Comparison of ENCODE assay signal across 8 mouse cellular contexts in the genomic region with DNA sequence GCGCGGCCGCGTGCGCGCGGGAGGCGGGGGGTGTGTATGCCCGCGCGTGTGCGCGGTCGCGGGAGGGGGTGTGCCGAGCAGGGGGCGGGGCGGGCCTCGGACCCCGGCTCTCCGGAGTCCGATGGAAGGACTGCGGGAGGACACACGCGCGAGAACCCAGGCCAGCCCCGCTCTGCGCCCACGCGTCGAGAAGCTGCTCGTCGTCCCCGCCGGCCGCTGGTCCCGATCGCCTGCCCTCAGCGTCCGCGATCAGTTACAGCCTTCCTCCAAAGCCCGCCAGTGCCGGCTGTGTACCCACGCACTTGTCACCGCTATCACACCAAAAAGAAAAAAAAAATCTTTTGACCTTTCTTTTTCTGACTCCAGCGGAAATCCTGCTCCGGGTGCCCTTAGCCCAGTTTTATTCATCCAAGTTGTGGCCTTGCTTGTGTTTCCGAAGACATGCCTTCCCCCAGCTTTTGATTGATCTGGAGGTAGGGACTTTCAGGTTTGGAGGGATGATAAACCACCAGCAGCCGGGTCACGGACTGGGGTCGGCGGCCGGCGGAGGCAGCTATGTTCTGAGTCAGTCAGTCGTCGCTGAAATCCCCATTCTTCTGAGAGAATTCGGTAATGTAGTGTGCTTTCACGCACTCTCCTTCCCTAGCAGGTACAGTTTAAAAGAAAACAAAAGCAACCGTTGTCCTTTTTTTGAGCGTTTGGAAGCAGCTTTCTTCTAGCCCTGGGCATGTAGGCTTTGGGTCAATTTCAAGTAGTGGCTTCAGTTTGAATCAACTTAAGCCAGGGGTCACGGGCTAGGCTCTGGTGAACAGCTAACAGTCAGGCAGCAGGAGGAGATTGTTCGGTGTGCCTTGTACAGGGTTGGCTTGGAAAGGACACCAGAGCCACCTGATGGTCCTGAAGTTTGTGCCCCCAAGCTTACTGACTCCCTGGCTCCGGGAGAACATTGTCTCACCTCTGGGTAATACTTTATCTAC. TPM values are rescaled to one million over a fixed set of nuclear protein-coding genes. Genes with fewer than 3 reads are reported as not detected.
A peak's percentile ranks its signal among the peaks of the same experiment; 100 is the strongest.
DNase-seq lines count a peak whose midpoint lies in the region; ATAC-seq lines count a peak whose summit lies in the region.

No protein-coding gene starts in this region.

- 2% methylated on average over 49 of the region's 63 CpGs for WGBS in forebrain, embryonic 14.5 days
- 2% methylated on average over 59 of the region's 63 CpGs for WGBS in midbrain, embryonic 13.5 days

- peak overlapping the region; percentile 9; the same call in 1 of the 2 replicates for H3K27ac ChIP-seq in forebrain, embryonic 14.5 days (ENCODE audit: low read depth, low read length)
- peak overlapping the region; percentile 84; the same call in 1 of the 2 replicates for H3K27ac ChIP-seq in midbrain, embryonic 13.5 days

- H3K4me1 ChIP-seq in forebrain, embryonic 14.5 days (ENCODE audit: control insufficient read depth, insufficient read depth, low read length) = peaks cover 14% of the 10 kb centered on the region; the same call in 1 of the 2 replicates
- peaks cover 37% of the 10 kb centered on the region for H3K4me1 ChIP-seq in midbrain, embryonic 13.5 days (replicated peaks)

- peak overlapping the region; percentile 68 for H3K4me3 ChIP-seq in forebrain, embryonic 14.5 days (ENCODE audit: low read depth, low read length)
- peak overlapping the region; percentile 82 for H3K4me3 ChIP-seq in midbrain, embryonic 13.5 days (replicated peaks)

- peaks cover 25% of the 10 kb centered on the region for H3K36me3 ChIP-seq in forebrain, embryonic 14.5 days (ENCODE audit: control insufficient read depth, insufficient read depth, low read length)
- H3K36me3 ChIP-seq in midbrain, embryonic 13.5 days = peaks cover 21% of the 10 kb centered on the region

- peak overlapping the region; percentile 84 for H3K9ac ChIP-seq in forebrain, embryonic 14.5 days (ENCODE audit: low read length)
- peak overlapping the region; percentile 88 for H3K9ac ChIP-seq in midbrain, embryonic 13.5 days (replicated peaks)

- H3K9me3 ChIP-seq in forebrain, embryonic 14.5 days (replicated peaks; ENCODE audit: control insufficient read depth, low read length) = 0 out of 2 replicates have a peak, but pooled peaks cover 4% of the 10 kb centered on the region
- H3K9me3 ChIP-seq in midbrain, embryonic 13.5 days = 0 out of 2 replicates have a peak, but pooled peaks cover 4% of the 10 kb centered on the region

- peak overlapping the region; percentile 84 for H3K4me2 ChIP-seq in forebrain, embryonic 14.5 days (ENCODE audit: low read length)
- peak overlapping the region; percentile 84 for H3K4me2 ChIP-seq in midbrain, embryonic 13.5 days (replicated peaks)

- peak; percentile 27; the same call in 1 of the 2 replicates for ATAC-seq in forebrain, embryonic 14.5 days
- peak; percentile 24 for ATAC-seq in midbrain, embryonic 13.5 days

- DNase-seq in lung, adult 18-20 months = peak; percentile 5 to 11
- no peak for DNase-seq in lung, postnatal 25 days (ENCODE audit: low spot score)
- DNase-seq in adrenal gland, adult (ENCODE audit: inconsistent age in 2 of 2, low spot score in 1 of 2) = peak; percentile 56 to 87
- peak; percentile 16 for DNase-seq in forebrain, embryonic 14.5 days (ENCODE audit: low spot score)
- DNase-seq in left cerebral cortex, postnatal 36 days (ENCODE audit: low spot score in 2 of 2) = peak; percentile 25 to 28
- peak; percentile 21 for DNase-seq in yolk sac, embryonic 10.5 days (ENCODE audit: low spot score)
- DNase-seq in urinary bladder, postnatal 14 days (ENCODE audit: low spot score) = no peak

- intact Hi-C loops in left cerebral cortex, postnatal 36 days (cut with DNase I) = loop anchor here (5.0 to 10.0 kb wide), 7 partner anchors 43 to 243 kb away; a partner anchor contains a TSS

- no peaks in the 10 kb centered on the region for H3K27me3 ChIP-seq in forebrain, embryonic 14.5 days (replicated peaks; ENCODE audit: control insufficient read depth, insufficient read depth, low read length)
- peaks cover 2% of the 10 kb centered on the region; the same call in 1 of the 2 replicates for H3K27me3 ChIP-seq in midbrain, embryonic 13.5 days

RNA-seq across cellular contexts. Expression of a gene that starts 0.8 kb away (rescaled TPM):
- 10.8 and 15.3 TPM in 2 replicates for polyA plus RNA-seq in forebrain, embryonic 14.5 days (2014; fragmentation: Nextera tagmentation; extraction: Ambion mirVana)
- total RNA-seq in left cerebral cortex, postnatal 36 days (2021) = 10 to 100 TPM; 20.3 to 27.8 TPM
- polyA plus RNA-seq in midbrain, embryonic 13.5 days (2015; fragmentation: Nextera tagmentation; extraction: Ambion mirVana) = 16.3 and 16.8 TPM in 2 replicates

RNA-seq across cellular contexts. Expression of a gene that starts 0.8 kb away (rescaled TPM):
- 0.41 and 0.63 TPM in 2 replicates for polyA plus RNA-seq in forebrain, embryonic 14.5 days (2014; fragmentation: Nextera tagmentation; extraction: Ambion mirVana)
- not detected for total RNA-seq in left cerebral cortex, postnatal 36 days (2021)
- 0.49 and 0.54 TPM in 2 replicates for polyA plus RNA-seq in midbrain, embryonic 13.5 days (2015; fragmentation: Nextera tagmentation; extraction: Ambion mirVana)

RNA-seq across cellular contexts. Expression of a gene that starts 0.9 kb away (rescaled TPM):
- 175 and 186 TPM in 2 replicates for polyA plus RNA-seq in forebrain, embryonic 14.5 days (2014; fragmentation: Nextera tagmentation; extraction: Ambion mirVana)
- total RNA-seq in left cerebral cortex, postnatal 36 days (2021) = 10 to 100 TPM; 44.1 to 53.2 TPM
- polyA plus RNA-seq in midbrain, embryonic 13.5 days (2015; fragmentation: Nextera tagmentation; extraction: Ambion mirVana) = 149 and 153 TPM in 2 replicates

Comparison
In these comparisons a context has a peak if more than half of its experiments do, and no peak if none do; other contexts are left out.
1. DNase-seq: peak in lung, adult 18-20 months (2 of 2), adrenal gland, adult (2 of 2), forebrain, embryonic 14.5 days (single experiment), left cerebral cortex, postnatal 36 days (2 of 2) and yolk sac, embryonic 10.5 days (single experiment); none in lung, postnatal 25 days (single experiment) and urinary bladder, postnatal 14 days (single experiment).